Mouse (Mus musculus): ENCODE measurements around the gene Plscr3.

DNA sequence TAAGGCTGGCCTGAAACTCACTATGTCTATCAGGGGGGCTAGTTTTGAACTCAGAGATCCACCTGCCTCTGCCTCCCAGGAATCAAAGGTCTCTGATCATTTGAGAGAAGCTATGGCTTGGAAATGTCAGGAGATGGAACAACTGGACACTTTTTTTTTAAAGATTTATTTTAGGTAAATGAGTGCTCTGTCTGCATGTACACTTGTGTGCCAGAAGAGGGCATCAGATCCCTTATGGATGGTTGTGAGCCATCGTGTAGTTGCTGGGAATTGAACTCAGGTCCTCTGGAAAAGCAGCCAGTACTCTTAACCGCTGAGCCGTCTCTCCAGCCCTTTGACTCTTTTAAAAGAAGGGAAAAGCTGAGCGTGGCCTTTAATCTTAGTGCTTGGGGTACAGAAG lies 39.8 kb upstream of the Plscr3 start:
- TF ChIP-seq SIN3A (IDR thresholded peaks at IDR 0.05; ENCODE audit: low read length) (no peak), POLR2A (IDR thresholded peaks at IDR 0.05; ENCODE audit: low read depth, low read length) (no peak), PAX5 (IDR thresholded peaks at IDR 0.05; ENCODE audit: low read length) (no peak), EP300 (IDR thresholded peaks at IDR 0.05; ENCODE audit: low read length) (no peak), CTCF (conservative IDR thresholded peaks at IDR 0.05 in 1 of 2, IDR thresholded peaks at IDR 0.05 in 1 of 2; ENCODE audit: low read depth in 2 of 2, low read length in 2 of 2) (peak in 1 of 2 experiments; percentile 51; a peak in 2 of 4 replicates), RCOR1 (conservative IDR thresholded peaks at IDR 0.05; ENCODE audit: low read depth, low read length) (no peak), E2F4 (IDR thresholded peaks at IDR 0.05; ENCODE audit: insufficient replicate concordance, low read depth, low read length) (no peak), USF2 (conservative IDR thresholded peaks at IDR 0.05; ENCODE audit: low read depth, low read length) (no peak)
